Mouse (Mus musculus) intestine, embryonic 16.5 days (tissue): ENCODE data around the gene Tasp1. TPM values are rescaled to one million over a fixed set of nuclear protein-coding genes. Genes with fewer than 3 reads are reported as not detected.

Experiments
- ATAC-seq: fragments of 200-750 bp; cut with Nextera tagmentation; 2 replicates; pipeline ENCODE4 v1.8.0; 2017; ENCODE audit warnings: moderate TSS enrichment, moderate library complexity
- H3K27ac ChIP-seq: fragments of 300-500 bp; sonication (generic); 2 replicates; pipeline ENCODE4 v1.5.1; 2014; ENCODE audit warnings: mild to moderate bottlenecking, low read length
- H3K27me3 ChIP-seq: fragments of 300-500 bp; sonication (generic); replicated peaks from 2 replicates; pipeline ENCODE4 v1.6.1; 2014; ENCODE audit warnings: low read length, control low read depth, mixed read lengths; ENCODE audit not compliant: control insufficient read depth, insufficient read depth
- H3K36me3 ChIP-seq: fragments of 300-500 bp; sonication (generic); 2 replicates; pipeline ENCODE4 v1.6.1; 2014; ENCODE audit warnings: low read length, control low read depth; ENCODE audit not compliant: control insufficient read depth, insufficient read depth
- H3K4me1 ChIP-seq: fragments of 300-500 bp; sonication (generic); 2 replicates; pipeline ENCODE4 v1.6.1; 2014; ENCODE audit warnings: low read length, control low read depth, mixed read lengths; ENCODE audit not compliant: control insufficient read depth, insufficient read depth
- H3K4me2 ChIP-seq: fragments of 300-500 bp; sonication (generic); 2 replicates; pipeline ENCODE4 v1.6.1; 2014; ENCODE audit warnings: low read depth, low read length, control low read depth
- H3K4me3 ChIP-seq: fragments of 300-500 bp; sonication (generic); 2 replicates; pipeline ENCODE4 v1.5.1; 2014; ENCODE audit warnings: mild to moderate bottlenecking, low read length
- H3K9ac ChIP-seq: fragments of 300-500 bp; sonication (generic); 2 replicates; pipeline ENCODE4 v1.6.1; 2014; ENCODE audit warnings: low read depth, low read length
- H3K9me3 ChIP-seq: fragments of 300-500 bp; sonication (generic); 2 replicates; pipeline ENCODE4 v1.6.1; 2016; ENCODE audit warnings: low read length, control low read depth; ENCODE audit not compliant: control insufficient read depth
- WGBS: fragments of 180-500 bp; shearing (Covaris S2); extraction: QIAGEN DNeasy Blood & Tissue Kit; methylation state at CpG from one replicate; pipeline ENCODE4 v1.1.7; 2014; 5-methylcytosine and 5-hydroxymethylcytosine counted together
- polyA plus RNA-seq: library from polyadenylated mRNA; unstranded; fragments of >200 nt; fragmentation: Nextera tagmentation; extraction: Ambion mirVana; gene quantifications from 2 replicates; pipeline ENCODE4 v1.2.1, GENCODE M21; 2015

Tasp1 gene
- polyA plus RNA-seq = 17.4 and 17.9 TPM in 2 replicates

GRCm38 (mm10) chr2:140066353-140067314, at the start of gene Tasp1:
Gene Tasp1 (minus strand): TSS chr2:140066805.
- Histone ChIP-seq H3K4me3 (peak within 1 kb of the TSS; percentile 94), H3K4me2 (peak within 1 kb of the TSS; percentile 89), H3K27ac (peak within 1 kb of the TSS; percentile 87), H3K9me3 (0 out of 2 replicates have a peak, but pooled peaks cover 3% of the 10 kb centered on the region), H3K9ac (peak within 1 kb of the TSS; percentile 89), H3K4me1 (no peaks in the 10 kb centered on the region), H3K27me3 (no peaks in the 10 kb centered on the region), H3K36me3 (no peaks in the 10 kb centered on the region)
- peak; percentile 100 for ATAC-seq
- whole genome bisulfite sequencing = under 1% methylated on average over 68 of the region's 68 CpGs

DNA sequence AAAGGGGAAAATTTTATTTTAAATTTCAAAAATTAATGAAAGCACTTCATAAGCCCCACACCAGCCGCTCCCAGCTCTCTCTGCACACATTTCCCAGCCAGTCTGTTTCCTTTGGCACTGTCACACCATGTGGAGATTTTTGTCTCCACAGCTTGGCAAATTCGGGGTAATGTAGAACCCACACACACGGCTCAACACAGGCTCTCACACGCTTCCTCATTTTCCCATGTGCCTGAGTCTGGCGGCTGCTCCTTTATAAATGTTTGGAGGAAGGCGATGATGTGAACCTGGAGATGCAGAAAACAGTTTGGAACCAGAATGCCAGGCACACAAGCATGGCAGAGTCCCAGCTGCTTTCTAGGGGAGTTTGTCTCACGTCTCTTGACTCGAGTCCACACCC, 47.2 kb upstream of the Tasp1 start:
- 87% methylated on average over 8 of the region's 8 CpGs for WGBS
- H3K4me1 ChIP-seq = no peaks in the 10 kb centered on the region
- H3K27me3 ChIP-seq = no peaks in the 10 kb centered on the region
- H3K4me3 ChIP-seq = no peak overlapping the region
- H3K9me3 ChIP-seq = no peaks in the 10 kb centered on the region
- H3K36me3 ChIP-seq = no peaks in the 10 kb centered on the region
- H3K4me2 ChIP-seq = no peak overlapping the region
- no peak overlapping the region for H3K9ac ChIP-seq
- no peak for ATAC-seq
- no peak overlapping the region for H3K27ac ChIP-seq

- Histone ChIP-seq H3K4me3 (no peak overlapping the region), H3K27ac (no peak overlapping the region), H3K9ac (no peak overlapping the region), H3K36me3 (no peaks in the 10 kb centered on the region), H3K4me2 (no peak overlapping the region), H3K27me3 (no peaks in the 10 kb centered on the region), H3K9me3 (no peaks in the 10 kb centered on the region), H3K4me1 (no peaks in the 10 kb centered on the region)
- ATAC-seq = no peak
- 50% methylated on average over 1 of the region's 1 CpGs for WGBS
Measured at GRCm38 (mm10) chr2:140108945-140109344, 42.3 kb upstream of the Tasp1 start.

DNA sequence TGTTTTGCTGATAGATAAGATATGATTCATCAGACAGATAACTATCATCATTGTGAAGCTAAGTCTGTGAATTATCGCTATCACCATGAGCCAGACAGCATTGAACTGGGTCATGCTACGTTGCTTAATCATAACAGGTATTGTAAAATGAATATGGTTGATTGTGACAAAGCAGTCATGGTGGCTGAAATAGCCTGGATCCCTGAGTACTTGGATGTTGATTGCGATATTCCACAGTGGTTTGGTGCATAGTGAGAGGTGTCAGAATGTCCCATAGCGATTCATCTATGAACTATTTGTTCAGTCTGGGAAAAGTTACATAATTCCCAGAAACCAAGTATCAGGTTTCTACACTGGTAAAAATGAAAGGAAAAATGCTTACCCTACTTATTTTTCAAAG, 41.0 kb upstream of the Tasp1 start:
- no peaks in the 10 kb centered on the region for H3K9me3 ChIP-seq
- ATAC-seq = no peak
- H3K36me3 ChIP-seq = no peaks in the 10 kb centered on the region
- H3K27me3 ChIP-seq = no peaks in the 10 kb centered on the region
- no peak overlapping the region for H3K9ac ChIP-seq
- no peaks in the 10 kb centered on the region for H3K4me1 ChIP-seq
- H3K4me3 ChIP-seq = no peak overlapping the region
- no peak overlapping the region for H3K4me2 ChIP-seq
- WGBS = 86% methylated on average over 4 of the region's 4 CpGs
- H3K27ac ChIP-seq = no peak overlapping the region

- ATAC-seq = no peak
- 67% methylated on average over 3 of the region's 3 CpGs for WGBS
- H3K27ac ChIP-seq = no peak overlapping the region
- no peaks in the 10 kb centered on the region for H3K36me3 ChIP-seq
- no peak overlapping the region for H3K4me3 ChIP-seq
- H3K9ac ChIP-seq = no peak overlapping the region
- no peaks in the 10 kb centered on the region for H3K4me1 ChIP-seq
- no peak overlapping the region for H3K4me2 ChIP-seq
- no peaks in the 10 kb centered on the region for H3K9me3 ChIP-seq
- no peaks in the 10 kb centered on the region for H3K27me3 ChIP-seq
Measured at GRCm38 (mm10) chr2:140104951-140105350, 38.3 kb upstream of the Tasp1 start.

GRCm38 (mm10) chr2:140100551-140101474, 34.2 kb upstream of the Tasp1 start:
- Histone ChIP-seq H3K4me1 (no peaks in the 10 kb centered on the region), H3K9me3 (no peaks in the 10 kb centered on the region), H3K27ac (no peak overlapping the region), H3K4me2 (no peak overlapping the region), H3K9ac (no peak overlapping the region), H3K36me3 (no peaks in the 10 kb centered on the region), H3K27me3 (no peaks in the 10 kb centered on the region), H3K4me3 (no peak overlapping the region)
- 90% methylated on average over 3 of the region's 3 CpGs for WGBS
- ATAC-seq = no peak

DNA sequence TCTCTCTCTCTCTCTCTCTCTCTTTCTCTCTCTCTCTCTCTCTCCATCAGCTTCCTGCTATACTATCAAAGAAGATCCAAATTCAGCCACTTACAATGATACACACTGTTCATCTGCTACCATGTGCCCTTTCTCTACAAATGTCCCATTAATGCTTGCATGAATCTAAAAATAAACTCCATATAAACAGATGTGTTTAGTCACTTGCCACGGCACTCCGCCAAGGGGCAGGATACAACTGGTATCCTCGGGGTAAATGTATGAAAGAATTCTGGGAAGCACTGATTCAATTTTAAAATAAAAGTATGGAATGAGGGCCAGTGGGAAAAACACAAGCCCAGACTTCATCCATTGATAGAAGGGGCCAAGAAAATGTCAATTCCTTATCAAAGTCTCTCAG, 33.4 kb upstream of the Tasp1 start:
- H3K36me3 ChIP-seq = no peaks in the 10 kb centered on the region
- no peaks in the 10 kb centered on the region for H3K9me3 ChIP-seq
- no peak overlapping the region for H3K27ac ChIP-seq
- no peaks in the 10 kb centered on the region for H3K27me3 ChIP-seq
- no peak overlapping the region for H3K4me2 ChIP-seq
- H3K9ac ChIP-seq = no peak overlapping the region
- H3K4me3 ChIP-seq = no peak overlapping the region
- no peaks in the 10 kb centered on the region for H3K4me1 ChIP-seq
- WGBS = 85% methylated on average over 3 of the region's 3 CpGs
- no peak for ATAC-seq

- H3K9me3 ChIP-seq = no peaks in the 10 kb centered on the region
- WGBS = 67% methylated on average over 3 of the region's 3 CpGs
- H3K4me1 ChIP-seq = no peaks in the 10 kb centered on the region
- no peaks in the 10 kb centered on the region for H3K36me3 ChIP-seq
- H3K4me3 ChIP-seq = no peak overlapping the region
- no peak overlapping the region for H3K9ac ChIP-seq
- H3K27ac ChIP-seq = no peak overlapping the region
- ATAC-seq = peak; percentile 89
- no peak overlapping the region for H3K4me2 ChIP-seq
- no peaks in the 10 kb centered on the region for H3K27me3 ChIP-seq
Measured at GRCm38 (mm10) chr2:140097131-140097591, 30.6 kb upstream of the Tasp1 start.

DNA sequence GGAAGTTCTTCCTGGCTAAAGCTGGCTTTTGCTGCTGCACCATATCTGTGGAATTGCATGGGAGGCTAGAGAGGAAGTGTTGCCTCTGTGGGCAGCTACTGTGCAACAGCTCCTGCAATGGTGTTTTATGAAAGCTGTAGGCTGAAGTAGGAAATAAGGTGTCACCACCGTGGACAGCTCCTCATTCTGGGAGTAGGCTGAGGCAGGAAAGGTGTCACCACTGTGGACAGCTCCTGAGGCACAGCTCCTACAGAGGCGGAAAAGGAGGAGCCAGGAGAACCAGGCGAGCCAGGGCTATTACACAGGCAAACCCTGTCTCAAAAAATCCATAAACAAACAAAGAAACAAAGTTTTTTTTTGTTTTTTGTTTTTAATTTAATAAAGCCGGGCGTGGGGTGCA, 29.4 kb upstream of the Tasp1 start:
- Histone ChIP-seq H3K27ac (no peak overlapping the region), H3K9ac (no peak overlapping the region), H3K27me3 (no peaks in the 10 kb centered on the region), H3K36me3 (no peaks in the 10 kb centered on the region), H3K4me3 (no peak overlapping the region), H3K4me1 (no peaks in the 10 kb centered on the region), H3K9me3 (no peaks in the 10 kb centered on the region), H3K4me2 (no peak overlapping the region)
- WGBS = 83% methylated on average over 5 of the region's 5 CpGs
- no peak for ATAC-seq
